Mouse (Mus musculus) bone marrow, adult 2 months (tissue): Measurements from ENCODE around the gene Tbc1d25.

ENCODE experiments used
- CTCF ChIP-seq: fragments of 200-500 bp; IDR thresholded peaks from 2 replicates; pipeline ENCODE4 v1.5.1; 2011; ENCODE audit warnings: low read length, control low read depth; ENCODE audit not compliant: control insufficient read depth, insufficient read depth
- POLR2A ChIP-seq: fragments of 200-500 bp; IDR thresholded peaks from 2 replicates; pipeline ENCODE4 v1.6.1; 2011; ENCODE audit warnings: low read depth, mild to moderate bottlenecking, control low read depth, low read length, borderline replicate concordance; ENCODE audit not compliant: control insufficient read depth

DNA sequence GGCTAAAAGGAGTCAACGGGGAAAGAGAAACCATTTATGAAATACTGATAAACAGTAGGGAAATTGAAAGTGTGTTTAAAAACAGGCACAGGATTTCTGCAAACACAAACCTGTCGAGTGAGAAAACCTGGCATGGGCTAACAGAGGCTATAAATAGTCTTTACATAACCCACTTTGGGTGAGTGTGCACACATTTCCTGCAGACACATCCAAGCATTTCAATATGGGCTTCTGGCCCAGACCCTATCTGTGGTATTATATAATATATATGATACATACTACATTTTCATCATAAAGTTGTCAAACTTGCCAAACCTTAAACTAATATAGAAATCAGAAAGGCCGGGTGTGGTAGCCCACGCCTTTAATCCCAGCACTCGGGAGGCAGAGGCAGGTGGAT lies 12.9 kb downstream of the Tbc1d25 start:
- TF ChIP-seq CTCF (no peak), POLR2A (no peak)
